Mouse (Mus musculus): ENCODE data around the gene Oas1a. TPM values are rescaled to one million over a fixed set of nuclear protein-coding genes. Genes with fewer than 3 reads are reported as not detected.
"Not testable (repeated sequence)": the region's sequence is repeated elsewhere in the genome, so short reads cannot be mapped to it uniquely, and the experiment has no call there.

Oas1a gene
- polyA plus RNA-seq, 1 experiment from 2014 or later: 2.8 TPM

GRCm38 (mm10) chr5:120887831-120888230 lies 19.5 kb downstream of the Oas1a start:
- WGBS (ENCODE audit: insufficient replicate concordance): 38% methylated on average over 6 of the region's 6 CpGs
- Histone ChIP-seq H3K4me2 (ENCODE audit: low read depth, low read length) (no peak overlapping the region), H3K9me3 (replicated peaks; ENCODE audit: control insufficient read depth, low read length) (no peaks in the 10 kb centered on the region), H3K36me3 (ENCODE audit: control insufficient read depth, insufficient read depth) (no peaks in the 10 kb centered on the region), H3K27me3 (ENCODE audit: control insufficient read depth, insufficient read depth, low read depth, low read length) (no peaks in the 10 kb centered on the region), H3K9ac (ENCODE audit: low read depth, low read length) (no peak overlapping the region), H3K4me1 (ENCODE audit: control insufficient read depth, low read depth, low read length) (no peaks in the 10 kb centered on the region), H3K4me3 (ENCODE audit: low read depth, low read length) (no peak overlapping the region), H3K27ac (ENCODE audit: low read length) (no peak overlapping the region)
- no peak for ATAC-seq (ENCODE audit: low read depth)

- H3K27me3 ChIP-seq (ENCODE audit: control insufficient read depth, insufficient read depth, low read depth, low read length); H3K4me1 ChIP-seq (ENCODE audit: control insufficient read depth, low read depth, low read length); H3K27ac ChIP-seq (ENCODE audit: low read length); H3K36me3 ChIP-seq (ENCODE audit: control insufficient read depth, insufficient read depth); H3K9ac ChIP-seq (ENCODE audit: low read depth, low read length); H3K4me2 ChIP-seq (ENCODE audit: low read depth, low read length); H3K9me3 ChIP-seq (replicated peaks; ENCODE audit: control insufficient read depth, low read length); H3K4me3 ChIP-seq (ENCODE audit: low read depth, low read length); ATAC-seq (ENCODE audit: low read depth): not testable (repeated sequence)
- WGBS (ENCODE audit: insufficient replicate concordance): 7% methylated on average over 5 of the region's 9 CpGs
Observed at GRCm38 (mm10) chr5:120887413-120887812, 19.9 kb downstream of the Oas1a start, which contains the start of gene Oas1g. Gene Oas1g, minus strand, starts transcription at chr5:120887613.

GRCm38 (mm10) chr5:120881681-120882080 lies 25.6 kb downstream of the Oas1a start:
- H3K27ac ChIP-seq (ENCODE audit: low read length); H3K4me2 ChIP-seq (ENCODE audit: low read depth, low read length); H3K9me3 ChIP-seq (replicated peaks; ENCODE audit: control insufficient read depth, low read length); H3K9ac ChIP-seq (ENCODE audit: low read depth, low read length); H3K4me1 ChIP-seq (ENCODE audit: control insufficient read depth, low read depth, low read length); H3K27me3 ChIP-seq (ENCODE audit: control insufficient read depth, insufficient read depth, low read depth, low read length); H3K36me3 ChIP-seq (ENCODE audit: control insufficient read depth, insufficient read depth); H3K4me3 ChIP-seq (ENCODE audit: low read depth, low read length); ATAC-seq (ENCODE audit: low read depth): not testable (repeated sequence)
- 66% methylated on average over 6 of the region's 6 CpGs for WGBS (ENCODE audit: insufficient replicate concordance)

GRCm38 (mm10) chr5:120878803-120879202 lies 28.5 kb downstream of the Oas1a start:
- not testable (repeated sequence) for H3K27me3 ChIP-seq (ENCODE audit: control insufficient read depth, insufficient read depth, low read depth, low read length); H3K4me2 ChIP-seq (ENCODE audit: low read depth, low read length); H3K36me3 ChIP-seq (ENCODE audit: control insufficient read depth, insufficient read depth); H3K4me1 ChIP-seq (ENCODE audit: control insufficient read depth, low read depth, low read length); H3K9ac ChIP-seq (ENCODE audit: low read depth, low read length); H3K9me3 ChIP-seq (replicated peaks; ENCODE audit: control insufficient read depth, low read length); ATAC-seq (ENCODE audit: low read depth); H3K4me3 ChIP-seq (ENCODE audit: low read depth, low read length); H3K27ac ChIP-seq (ENCODE audit: low read length)
- WGBS (ENCODE audit: insufficient replicate concordance): 37% methylated on average over 2 of the region's 2 CpGs

GRCm38 (mm10) chr5:120877407-120877806 lies 29.9 kb downstream of the Oas1a start:
- not testable (repeated sequence) for ATAC-seq (ENCODE audit: low read depth); H3K4me1 ChIP-seq (ENCODE audit: control insufficient read depth, low read depth, low read length); H3K4me3 ChIP-seq (ENCODE audit: low read depth, low read length); H3K36me3 ChIP-seq (ENCODE audit: control insufficient read depth, insufficient read depth); H3K27ac ChIP-seq (ENCODE audit: low read length); H3K4me2 ChIP-seq (ENCODE audit: low read depth, low read length); H3K9me3 ChIP-seq (replicated peaks; ENCODE audit: control insufficient read depth, low read length); H3K27me3 ChIP-seq (ENCODE audit: control insufficient read depth, insufficient read depth, low read depth, low read length); H3K9ac ChIP-seq (ENCODE audit: low read depth, low read length)
- 51% methylated on average over 2 of the region's 2 CpGs for WGBS (ENCODE audit: insufficient replicate concordance)

GRCm38 (mm10) chr5:120876839-120877238 lies 30.5 kb downstream of the Oas1a start:
- H3K36me3 ChIP-seq (ENCODE audit: control insufficient read depth, insufficient read depth); H3K4me1 ChIP-seq (ENCODE audit: control insufficient read depth, low read depth, low read length); H3K9ac ChIP-seq (ENCODE audit: low read depth, low read length); H3K27ac ChIP-seq (ENCODE audit: low read length); ATAC-seq (ENCODE audit: low read depth); H3K4me3 ChIP-seq (ENCODE audit: low read depth, low read length); H3K27me3 ChIP-seq (ENCODE audit: control insufficient read depth, insufficient read depth, low read depth, low read length); H3K9me3 ChIP-seq (replicated peaks; ENCODE audit: control insufficient read depth, low read length); H3K4me2 ChIP-seq (ENCODE audit: low read depth, low read length): not testable (repeated sequence)
- WGBS (ENCODE audit: insufficient replicate concordance): 43% methylated on average over 2 of the region's 3 CpGs

GRCm38 (mm10) chr5:120871469-120871868 lies 35.9 kb downstream of the Oas1a start:
- Histone ChIP-seq H3K36me3 (ENCODE audit: control insufficient read depth, insufficient read depth) (no peaks in the 10 kb centered on the region), H3K4me1 (ENCODE audit: control insufficient read depth, low read depth, low read length) (no peaks in the 10 kb centered on the region), H3K9me3 (replicated peaks; ENCODE audit: control insufficient read depth, low read length) (no peaks in the 10 kb centered on the region), H3K9ac (ENCODE audit: low read depth, low read length) (no peak overlapping the region), H3K27ac (ENCODE audit: low read length) (no peak overlapping the region), H3K4me3 (ENCODE audit: low read depth, low read length) (no peak overlapping the region), H3K27me3 (ENCODE audit: control insufficient read depth, insufficient read depth, low read depth, low read length) (no peaks in the 10 kb centered on the region), H3K4me2 (ENCODE audit: low read depth, low read length) (no peak overlapping the region)
- 27% methylated on average over 2 of the region's 2 CpGs for WGBS (ENCODE audit: insufficient replicate concordance)
- ATAC-seq (ENCODE audit: low read depth): no peak

GRCm38 (mm10) chr5:120870782-120871181 lies 36.5 kb downstream of the Oas1a start:
- no peak overlapping the region for H3K9ac ChIP-seq (ENCODE audit: low read depth, low read length)
- H3K4me3 ChIP-seq (ENCODE audit: low read depth, low read length): no peak overlapping the region
- no peaks in the 10 kb centered on the region for H3K4me1 ChIP-seq (ENCODE audit: control insufficient read depth, low read depth, low read length)
- H3K27me3 ChIP-seq (ENCODE audit: control insufficient read depth, insufficient read depth, low read depth, low read length): no peaks in the 10 kb centered on the region
- WGBS (ENCODE audit: insufficient replicate concordance): 66% methylated on average over 7 of the region's 7 CpGs
- H3K9me3 ChIP-seq (replicated peaks; ENCODE audit: control insufficient read depth, low read length): no peaks in the 10 kb centered on the region
- no peak overlapping the region for H3K4me2 ChIP-seq (ENCODE audit: low read depth, low read length)
- no peak overlapping the region for H3K27ac ChIP-seq (ENCODE audit: low read length)
- no peaks in the 10 kb centered on the region for H3K36me3 ChIP-seq (ENCODE audit: control insufficient read depth, insufficient read depth)
- ATAC-seq (ENCODE audit: low read depth): no peak

- H3K27me3 ChIP-seq (ENCODE audit: control insufficient read depth, insufficient read depth, low read depth, low read length): no peaks in the 10 kb centered on the region
- no peak overlapping the region for H3K4me2 ChIP-seq (ENCODE audit: low read depth, low read length)
- H3K27ac ChIP-seq (ENCODE audit: low read length): no peak overlapping the region
- no peak overlapping the region for H3K9ac ChIP-seq (ENCODE audit: low read depth, low read length)
- no peak overlapping the region for H3K4me3 ChIP-seq (ENCODE audit: low read depth, low read length)
- no peaks in the 10 kb centered on the region for H3K4me1 ChIP-seq (ENCODE audit: control insufficient read depth, low read depth, low read length)
- no peaks in the 10 kb centered on the region for H3K36me3 ChIP-seq (ENCODE audit: control insufficient read depth, insufficient read depth)
- 41% methylated on average over 3 of the region's 3 CpGs for WGBS (ENCODE audit: insufficient replicate concordance)
- ATAC-seq (ENCODE audit: low read depth): no peak
- H3K9me3 ChIP-seq (replicated peaks; ENCODE audit: control insufficient read depth, low read length): no peaks in the 10 kb centered on the region
Observed at GRCm38 (mm10) chr5:120870081-120870480, 37.2 kb downstream of the Oas1a start.
